Mouse (Mus musculus): ENCODE data around the gene D5Ertd579e.

D5Ertd579e gene

DNA sequence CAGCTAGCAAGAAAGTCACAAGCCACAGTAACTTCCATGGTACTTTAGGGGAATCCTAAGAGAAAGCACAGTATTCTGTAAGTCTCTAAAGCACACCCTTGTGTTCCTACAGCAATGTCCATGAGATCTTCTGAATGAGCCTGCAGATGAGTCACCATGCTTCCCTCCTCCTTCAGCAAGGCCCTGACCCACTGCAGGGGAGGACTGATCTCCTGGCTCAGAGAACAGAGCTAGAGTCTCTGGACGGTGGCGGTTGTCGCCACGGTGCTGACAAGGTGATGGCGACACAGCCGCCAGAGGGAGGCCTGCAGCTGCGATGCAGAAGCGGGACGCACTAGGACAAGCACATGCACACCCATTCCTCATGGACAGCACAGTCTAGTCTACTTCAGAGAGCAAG, 93.8 kb downstream of the D5Ertd579e start:
- DNase-seq, result no peak

- no peak for DNase-seq
These were observed 94.3 kb downstream of the D5Ertd579e start for GRCm38 (mm10) chr5:36601492-36601891.

DNA sequence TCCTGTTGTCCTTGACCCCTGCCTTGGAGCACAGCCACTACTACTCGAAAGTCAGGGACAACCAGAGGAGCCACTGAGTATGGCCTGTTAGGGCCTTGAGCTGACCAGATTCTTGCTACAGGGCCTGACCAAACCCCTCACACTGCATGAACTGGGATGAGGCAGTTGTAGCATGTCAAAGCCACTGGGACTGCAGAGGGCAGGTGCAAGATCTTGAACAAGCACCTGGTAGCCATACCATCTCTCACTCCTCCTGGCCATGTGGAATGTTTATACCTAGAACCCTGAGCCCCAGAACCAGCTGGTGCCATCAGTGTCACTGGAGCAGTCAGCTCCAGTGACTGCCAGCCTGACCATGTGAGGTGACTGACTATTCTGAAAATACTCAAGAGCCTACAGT, 96.9 kb downstream of the D5Ertd579e start:
- DNase-seq, result no peak

- no peak for DNase-seq
These were observed 98.2 kb downstream of the D5Ertd579e start for GRCm38 (mm10) chr5:36597653-36598052.

- no peak for DNase-seq
These were observed 99.6 kb downstream of the D5Ertd579e start for GRCm38 (mm10) chr5:36596225-36596624.

DNA sequence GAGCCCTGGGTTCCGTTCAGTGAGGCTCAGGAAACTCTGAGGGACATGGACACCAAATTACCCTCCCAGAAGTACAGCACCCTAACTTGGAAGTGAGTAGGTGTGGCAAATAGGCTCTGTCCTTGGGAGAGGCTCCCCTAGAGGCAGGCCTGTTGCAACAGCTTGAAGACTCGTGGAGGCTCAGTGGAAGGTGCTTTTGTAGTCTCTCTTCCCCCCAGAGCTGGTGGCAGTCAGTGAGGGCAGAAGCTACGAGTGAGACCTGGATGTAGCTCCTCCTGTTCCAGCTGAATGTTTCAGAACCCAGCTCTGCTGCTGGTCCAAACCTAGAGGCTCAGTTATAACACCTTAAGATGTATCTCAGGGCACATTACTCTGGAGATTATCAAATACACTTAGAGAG, 100.7 kb downstream of the D5Ertd579e start:
- no peak for DNase-seq

DNA sequence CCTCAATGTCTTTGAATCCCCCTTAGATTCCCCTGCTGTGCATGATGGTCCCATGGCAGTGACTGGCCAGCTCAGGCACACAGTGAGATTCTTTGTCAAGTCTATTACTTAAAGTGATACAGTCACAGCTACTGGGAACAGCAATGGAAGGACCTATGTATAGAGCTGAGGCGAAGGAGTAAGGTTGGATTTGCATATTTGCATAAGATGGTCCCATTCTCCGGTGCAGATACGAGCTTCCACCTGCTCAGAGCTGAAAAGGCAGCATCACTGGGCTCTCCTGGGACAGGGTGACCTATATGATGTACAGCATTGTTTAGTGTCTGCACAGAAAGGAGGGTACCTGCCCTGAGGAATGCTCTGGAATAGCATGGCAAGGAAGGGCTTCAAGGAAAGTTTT, 101.5 kb downstream of the D5Ertd579e start:
- no peak for DNase-seq

DNA sequence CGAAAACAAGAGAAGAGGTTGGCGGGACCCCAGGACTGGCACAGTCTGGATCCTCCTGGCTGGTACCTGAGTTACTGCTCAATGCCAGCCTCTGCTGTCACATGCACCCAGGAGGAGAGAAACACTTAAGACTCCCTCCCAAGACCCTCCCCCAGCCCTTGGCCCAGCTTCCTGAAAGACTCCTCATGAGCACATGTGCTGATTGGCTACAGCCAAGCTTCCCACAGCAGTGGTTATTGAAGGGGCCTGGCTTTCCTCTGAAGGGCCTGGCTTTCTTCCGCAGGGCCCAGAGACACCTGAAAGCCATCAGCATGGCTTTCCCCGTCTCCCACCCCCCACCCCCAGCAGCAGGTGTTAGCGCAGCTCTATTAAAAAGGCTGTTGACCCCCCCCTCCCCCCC, 102.6 kb downstream of the D5Ertd579e start, which contains the start of gene Tbc1d14:
Tbc1d14 (minus strand) TSS at position 101 of the 400 bp plus-strand sequence.
- DNase-seq, result no peak

DNA sequence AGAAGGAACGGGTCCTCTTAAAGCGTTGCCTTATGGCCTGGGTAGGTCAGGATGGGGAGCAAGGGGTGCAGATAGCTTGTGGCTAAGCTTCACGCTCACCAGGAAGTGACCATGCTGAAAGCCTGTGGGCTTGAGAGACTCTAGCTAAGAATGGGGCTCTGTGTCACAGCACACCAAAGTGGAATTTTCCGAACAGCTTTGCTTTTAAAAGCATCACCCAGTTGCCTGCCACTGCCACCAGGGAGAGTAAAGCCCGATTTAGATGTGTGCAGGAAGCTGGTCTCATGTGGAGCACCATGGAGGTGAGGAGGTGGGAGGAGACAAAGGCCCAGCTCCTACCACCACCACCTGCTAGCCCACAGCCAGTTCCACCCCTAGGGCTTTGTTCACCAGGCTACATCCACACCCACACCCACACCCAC, 105.3 kb downstream of the D5Ertd579e start:
- no peak for DNase-seq

- DNase-seq, result no peak
These were observed 111.5 kb downstream of the D5Ertd579e start for GRCm38 (mm10) chr5:36584299-36584698.

- peak; percentile 100 for DNase-seq
These were observed 113.7 kb downstream of the D5Ertd579e start for GRCm38 (mm10) chr5:36581924-36582642.

- no peak for DNase-seq
These were observed 114.4 kb downstream of the D5Ertd579e start for GRCm38 (mm10) chr5:36581259-36581923.

DNA sequence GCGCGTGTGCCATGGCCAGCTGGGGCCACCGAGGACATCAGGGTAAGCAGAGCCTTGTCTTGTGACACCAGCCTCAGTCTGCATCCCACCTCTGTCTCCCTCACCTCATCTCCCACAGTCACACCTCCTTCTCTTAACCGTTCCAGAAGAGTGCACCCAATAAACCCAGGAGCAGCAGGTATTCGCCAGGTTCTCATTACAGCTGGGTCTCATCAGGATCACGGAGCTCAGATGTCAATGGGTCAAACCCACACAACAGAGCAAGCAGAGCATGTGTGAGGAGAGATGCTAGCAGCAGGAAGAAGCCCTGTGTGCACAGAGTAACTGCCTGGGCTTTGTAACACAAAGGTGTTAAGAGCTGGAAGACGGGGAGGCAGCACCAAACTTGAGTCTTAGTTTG, 115.9 kb downstream of the D5Ertd579e start:
- no peak for DNase-seq

- DNase-seq, result no peak
These were observed 116.8 kb downstream of the D5Ertd579e start for GRCm38 (mm10) chr5:36578982-36579381.

- DNase-seq, result no peak
These were observed 119.4 kb downstream of the D5Ertd579e start for GRCm38 (mm10) chr5:36576457-36576856.

GRCm38 (mm10) chr5:36575745-36576144, 120.1 kb downstream of the D5Ertd579e start:
- no peak for DNase-seq

- DNase-seq, result no peak
These were observed 120.6 kb downstream of the D5Ertd579e start for GRCm38 (mm10) chr5:36575227-36575626.

DNA sequence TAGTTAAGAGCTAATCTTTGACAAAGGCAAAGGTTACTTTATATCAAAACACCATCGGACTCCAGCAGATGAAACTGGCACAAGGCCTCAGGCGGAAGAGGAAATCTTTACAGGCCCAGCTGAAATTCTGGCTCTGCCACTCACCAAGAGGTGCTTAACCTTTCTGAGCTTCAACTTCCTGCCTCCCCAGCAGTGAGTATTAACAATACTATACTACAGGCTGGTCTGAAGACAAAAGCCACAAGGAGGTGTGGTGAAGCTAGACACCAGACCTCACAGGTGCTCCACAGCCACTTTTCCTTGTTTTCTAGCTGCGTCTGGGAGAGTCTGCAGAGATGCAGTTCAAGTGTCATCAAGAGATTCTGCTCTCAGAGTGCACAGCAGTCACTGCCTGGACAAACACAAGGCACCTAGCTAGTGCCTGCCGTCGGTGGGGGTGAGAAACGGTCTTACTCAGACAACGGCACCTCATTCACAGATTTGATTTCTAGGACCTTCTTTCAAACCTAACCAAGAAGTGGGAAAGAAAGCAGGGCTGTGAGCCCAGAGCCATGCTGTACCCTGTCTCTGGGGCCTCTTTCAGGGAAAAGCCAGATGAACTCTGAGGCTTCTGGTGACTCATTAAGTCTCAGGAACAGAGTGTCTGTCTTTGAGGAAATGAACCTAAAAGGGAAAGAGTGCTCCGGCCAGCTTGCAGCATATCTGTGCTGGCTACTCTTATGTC, 121.5 kb downstream of the D5Ertd579e start:
- peak; percentile 35 to 46 for DNase-seq

DNA sequence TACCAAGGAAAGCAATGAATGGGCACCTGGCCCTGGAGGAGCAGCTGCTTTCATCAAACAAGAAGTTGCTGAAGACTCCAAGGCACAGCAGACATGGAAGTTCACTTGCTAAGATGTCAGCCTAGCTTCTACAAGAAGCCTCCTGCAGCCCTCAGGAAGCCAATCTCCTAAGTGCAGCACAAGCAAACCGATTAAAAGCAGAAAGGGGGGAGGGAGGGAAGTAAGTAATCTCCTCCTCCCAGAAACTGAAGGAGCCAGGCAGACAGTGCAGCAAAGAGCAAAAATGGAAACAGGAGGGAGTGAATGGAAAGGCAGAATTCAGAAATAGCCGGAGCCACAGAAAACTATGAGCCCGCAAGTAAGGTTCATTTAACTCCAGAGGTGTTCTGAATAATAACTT, 122.5 kb downstream of the D5Ertd579e start:
- no peak for DNase-seq

- DNase-seq, result no peak
These were observed 124.5 kb downstream of the D5Ertd579e start for GRCm38 (mm10) chr5:36571371-36571770.

- DNase-seq, result no peak
These were observed 125.1 kb downstream of the D5Ertd579e start for GRCm38 (mm10) chr5:36570546-36571245.

GRCm38 (mm10) chr5:36570098-36570497, 125.7 kb downstream of the D5Ertd579e start:
- no peak for DNase-seq

GRCm38 (mm10) chr5:36568118-36568517, 127.7 kb downstream of the D5Ertd579e start:
- no peak for DNase-seq
